ENCODE assay signal across 10 mouse cellular contexts in genomic region chr9:50763331-50763730, GRCm38 (mm10). TPM values are rescaled to one million over a fixed set of nuclear protein-coding genes. Genes with fewer than 3 reads are reported as not detected.
DNase-seq lines count a peak whose midpoint lies in the region; ATAC-seq and TF ChIP-seq lines count a peak whose summit lies in the region.
"Had no signal": no experiment of that assay in that cellular context is flagged by ENCODE, and none has a peak within 500 bp of the region (broad histone marks: within the 10 kb centered on the region; RNA-seq: fewer than 3 reads in every experiment).

No protein-coding gene starts in this region.

- no peak for ATAC-seq in heart, postnatal 0 days (ENCODE audit: insufficient read depth, low read depth)
- no peak for ATAC-seq in lung, embryonic 14.5 days (ENCODE audit: insufficient read depth)
- no peak for ATAC-seq in megakaryocyte, adult 5-6 weeks (ENCODE audit: poor library complexity, severe bottlenecking)

- no peak for TF ChIP-seq EP300 in heart, postnatal 0 days (IDR thresholded peaks at IDR 0.05; ENCODE audit: low read depth)

- TF ChIP-seq CTCF in heart, postnatal 0 days (IDR thresholded peaks at IDR 0.05; ENCODE audit: low read depth) = peak; percentile 71
- TF ChIP-seq CTCF in lung, embryonic 14.5 days (IDR thresholded peaks at IDR 0.05; ENCODE audit: low read depth) = peak; percentile 66

- no peaks in the 10 kb centered on the region for H3K9me3 ChIP-seq in heart, postnatal 0 days (replicated peaks; ENCODE audit: control insufficient read depth, low read length)
- H3K9me3 ChIP-seq in lung, embryonic 14.5 days (ENCODE audit: low read depth, low read length) = no peaks in the 10 kb centered on the region
- no peaks in the 10 kb centered on the region for H3K9me3 ChIP-seq in forebrain, embryonic 10.5 days

- WGBS in heart, postnatal 0 days = 60% methylated on average over 1 of the region's 1 CpGs
- 41% methylated on average over 1 of the region's 1 CpGs for WGBS in lung, embryonic 14.5 days
- WGBS in forebrain, embryonic 10.5 days = 79% methylated on average over 1 of the region's 1 CpGs

- no peak overlapping the region for H3K27ac ChIP-seq in heart, postnatal 0 days (ENCODE audit: low read depth)
- H3K27ac ChIP-seq in lung, embryonic 14.5 days (ENCODE audit: low read depth) = no peak overlapping the region
- no peak overlapping the region for H3K27ac ChIP-seq in forebrain, embryonic 10.5 days

- DNase-seq in heart, postnatal 0 days (ENCODE audit: low spot score) = peak; percentile 46
- DNase-seq in heart, adult 8-10 months (ENCODE audit: low spot score) = no peak
- peak; percentile 58 for DNase-seq in lung, embryonic 14.5 days
- no peak for DNase-seq in lung, postnatal 25 days (ENCODE audit: low spot score)
- DNase-seq in adipocyte (ENCODE audit: low spot score) = peak; percentile 29
- peak; percentile 68 for DNase-seq in retina, embryonic 14.5 days (ENCODE audit: low spot score)
- DNase-seq in forebrain, embryonic 10.5 days (ENCODE audit: extremely low spot score, low spot score) = no peak
- DNase-seq: cerebellum, adult 9-10 months had no signal

- H3K36me3 ChIP-seq in heart, postnatal 0 days (replicated peaks; ENCODE audit: control insufficient read depth, insufficient read depth, low read length) = no peaks in the 10 kb centered on the region
- H3K36me3 ChIP-seq in lung, embryonic 14.5 days (ENCODE audit: insufficient read depth) = no peaks in the 10 kb centered on the region
- no peaks in the 10 kb centered on the region for H3K36me3 ChIP-seq in forebrain, embryonic 10.5 days (replicated peaks)

- H3K4me1 ChIP-seq in heart, postnatal 0 days (ENCODE audit: control insufficient read depth, insufficient read depth) = peaks cover 6% of the 10 kb centered on the region
- H3K4me1 ChIP-seq in lung, embryonic 14.5 days (ENCODE audit: insufficient read depth) = no peaks in the 10 kb centered on the region
- peaks cover 11% of the 10 kb centered on the region for H3K4me1 ChIP-seq in forebrain, embryonic 10.5 days

- no peak overlapping the region for H3K4me2 ChIP-seq in heart, postnatal 0 days (ENCODE audit: low read depth, low read length)
- no peak overlapping the region for H3K4me2 ChIP-seq in lung, embryonic 14.5 days

- no peaks in the 10 kb centered on the region for H3K27me3 ChIP-seq in heart, postnatal 0 days (ENCODE audit: control insufficient read depth, insufficient read depth, low read length)
- no peaks in the 10 kb centered on the region for H3K27me3 ChIP-seq in lung, embryonic 14.5 days (ENCODE audit: insufficient read depth, low read length)
- no peaks in the 10 kb centered on the region for H3K27me3 ChIP-seq in forebrain, embryonic 10.5 days (ENCODE audit: poor library complexity, severe bottlenecking)

- no peak overlapping the region for H3K9ac ChIP-seq in heart, postnatal 0 days (replicated peaks; ENCODE audit: low read depth, low read length)
- H3K9ac ChIP-seq in lung, embryonic 14.5 days = no peak overlapping the region

- no peak overlapping the region for H3K4me3 ChIP-seq in heart, postnatal 0 days (ENCODE audit: low read depth, low read length)
- no peak overlapping the region for H3K4me3 ChIP-seq in lung, embryonic 14.5 days (ENCODE audit: low read depth, low read length)
- no peak overlapping the region for H3K4me3 ChIP-seq in forebrain, embryonic 10.5 days

RNA-seq across cellular contexts. Expression of gene Fdxacb1, which starts 4.7 kb away (rescaled TPM):
- 7.4 and 10.0 TPM in 2 replicates for total RNA-seq in heart, postnatal 0 days (2014; rRNA removed; ENCODE audit: low replicate concordance)
- polyA plus RNA-seq in heart, postnatal 0 days (2015; fragmentation: Nextera tagmentation; extraction: Ambion mirVana) = 7.9 and 8.1 TPM in 2 replicates
- total RNA-seq in heart, adult 8-10 months (2022) = 1 to 10 TPM; 4.9 to 6.9 (median 5.1) TPM
- polyA plus RNA-seq in lung, embryonic 14.5 days (2014; fragmentation: Nextera tagmentation; extraction: Ambion mirVana) = 15.2 and 15.3 TPM in 2 replicates
- total RNA-seq in megakaryocyte, adult 5-6 weeks (2015) = 5.8 and 6.4 TPM in 2 replicates
- total RNA-seq in megakaryocyte, adult 5-6 weeks (2017) = 4.7 and 4.8 TPM in 2 replicates
- 12.2 and 14.5 TPM in 2 replicates for polyA plus RNA-seq in forebrain, embryonic 10.5 days (2016; fragmentation: Nextera tagmentation; extraction: Ambion mirVana)

RNA-seq across cellular contexts. Expression of gene Hspb2, which starts 11.2 kb away (rescaled TPM):
- 241 and 266 TPM in 2 replicates for total RNA-seq in heart, postnatal 0 days (2014; rRNA removed; ENCODE audit: low replicate concordance)
- polyA plus RNA-seq in heart, postnatal 0 days (2015; fragmentation: Nextera tagmentation; extraction: Ambion mirVana) = 309 and 313 TPM in 2 replicates
- 100 to 1,000 TPM; 150 to 156 (median 152) TPM for total RNA-seq in heart, adult 8-10 months (2022)
- polyA plus RNA-seq in lung, embryonic 14.5 days (2014; fragmentation: Nextera tagmentation; extraction: Ambion mirVana) = 3.4 and 6.0 TPM in 2 replicates
- total RNA-seq in megakaryocyte, adult 5-6 weeks (2015) = not detected in 2 replicates
- not detected in 2 replicates for total RNA-seq in megakaryocyte, adult 5-6 weeks (2017)
- 0.69 and 1.1 TPM in 2 replicates for polyA plus RNA-seq in forebrain, embryonic 10.5 days (2016; fragmentation: Nextera tagmentation; extraction: Ambion mirVana)
- total RNA-seq: megakaryocyte-erythroid progenitor cell, adult 5-6 weeks had no signal

RNA-seq across cellular contexts. Expression of gene Alg9, which starts 11.5 kb away (rescaled TPM):
- 23.9 and 24.2 TPM in 2 replicates for total RNA-seq in heart, postnatal 0 days (2014; rRNA removed; ENCODE audit: low replicate concordance)
- polyA plus RNA-seq in heart, postnatal 0 days (2015; fragmentation: Nextera tagmentation; extraction: Ambion mirVana) = 11.4 and 11.9 TPM in 2 replicates
- 10 to 100 TPM in 3 of 4 experiments, 1 to 10 TPM in 1; 8.2 to 12.5 (median 11.4) TPM for total RNA-seq in heart, adult 8-10 months (2022)
- polyA plus RNA-seq in lung, embryonic 14.5 days (2014; fragmentation: Nextera tagmentation; extraction: Ambion mirVana) = 39.5 and 43.7 TPM in 2 replicates
- 13.1 and 14.3 TPM in 2 replicates for total RNA-seq in megakaryocyte, adult 5-6 weeks (2015)
- 13.4 and 15.1 TPM in 2 replicates for total RNA-seq in megakaryocyte, adult 5-6 weeks (2017)
- 35.0 and 36.9 TPM in 2 replicates for polyA plus RNA-seq in forebrain, embryonic 10.5 days (2016; fragmentation: Nextera tagmentation; extraction: Ambion mirVana)

RNA-seq across cellular contexts. Expression of gene 1110032A03Rik, which starts 12.0 kb away (rescaled TPM):
- 8.0 and 39.5 TPM in 2 replicates for total RNA-seq in heart, postnatal 0 days (2014; rRNA removed; ENCODE audit: low replicate concordance)
- polyA plus RNA-seq in heart, postnatal 0 days (2015; fragmentation: Nextera tagmentation; extraction: Ambion mirVana) = 32.6 and 36.8 TPM in 2 replicates
- 10 to 100 TPM; 12.0 to 15.6 (median 13.6) TPM for total RNA-seq in heart, adult 8-10 months (2022)
- polyA plus RNA-seq in lung, embryonic 14.5 days (2014; fragmentation: Nextera tagmentation; extraction: Ambion mirVana) = 29.1 and 30.3 TPM in 2 replicates
- total RNA-seq in megakaryocyte, adult 5-6 weeks (2015) = 14.7 and 15.1 TPM in 2 replicates
- total RNA-seq in megakaryocyte, adult 5-6 weeks (2017) = 10.6 and 14.2 TPM in 2 replicates
- 23.2 and 24.7 TPM in 2 replicates for polyA plus RNA-seq in forebrain, embryonic 10.5 days (2016; fragmentation: Nextera tagmentation; extraction: Ambion mirVana)

RNA-seq across cellular contexts. Expression of gene Cryab, which starts 12.2 kb away (rescaled TPM):
- 758 and 766 TPM in 2 replicates for total RNA-seq in heart, postnatal 0 days (2014; rRNA removed; ENCODE audit: low replicate concordance)
- polyA plus RNA-seq in heart, postnatal 0 days (2015; fragmentation: Nextera tagmentation; extraction: Ambion mirVana) = 1,736 and 1,781 TPM in 2 replicates
- 1,000 to 10,000 TPM; 3,411 to 4,078 (median 3,658) TPM for total RNA-seq in heart, adult 8-10 months (2022)
- polyA plus RNA-seq in lung, embryonic 14.5 days (2014; fragmentation: Nextera tagmentation; extraction: Ambion mirVana) = 41.1 and 64.3 TPM in 2 replicates
- 1.8 and 3.9 TPM in 2 replicates for total RNA-seq in megakaryocyte, adult 5-6 weeks (2015)
- total RNA-seq in megakaryocyte, adult 5-6 weeks (2017) = 0.62 and 3.1 TPM in 2 replicates
- 3.2 and 5.7 TPM in 2 replicates for polyA plus RNA-seq in forebrain, embryonic 10.5 days (2016; fragmentation: Nextera tagmentation; extraction: Ambion mirVana)
- total RNA-seq: megakaryocyte-erythroid progenitor cell, adult 5-6 weeks had no signal

Comparison
In these comparisons a context has a peak if more than half of its experiments do, and no peak if none do; other contexts are left out.
1. DNase-seq: peak in heart, postnatal 0 days (single experiment), lung, embryonic 14.5 days (single experiment), adipocyte (single experiment) and retina, embryonic 14.5 days (single experiment); none in heart, adult 8-10 months (single experiment), lung, postnatal 25 days (single experiment) and forebrain, embryonic 10.5 days (single experiment).
2. RNA of gene Hspb2, which starts 11.2 kb away (total RNA-seq): 241 to 266 TPM in heart, postnatal 0 days and 150 to 156 TPM in heart, adult 8-10 months; not detected in megakaryocyte, adult 5-6 weeks; every median in the first group is over 100 times any median in the second.